Mouse (Mus musculus): ENCODE measurements around the gene Shbg. TPM values are rescaled to one million over a fixed set of nuclear protein-coding genes. Genes with fewer than 3 reads are reported as not detected.

The Shbg gene
- polyA plus RNA-seq, 1 experiment from 2014 or later, result not detected

GRCm38 (mm10) chr11:69606491-69606795, 11.3 kb downstream of the Shbg start:
- WGBS, result 70% methylated on average over 2 of the region's 2 CpGs
- peak overlapping the region; percentile 98; the same call in 1 of the 2 replicates for H3K4me2 ChIP-seq (ENCODE audit: low read depth, low read length)
- H3K27me3 ChIP-seq (ENCODE audit: control insufficient read depth, insufficient read depth, low read length), result no peaks in the 10 kb centered on the region
- H3K9me3 ChIP-seq (ENCODE audit: control insufficient read depth, low read length), result no peaks in the 10 kb centered on the region
- no peak overlapping the region for H3K27ac ChIP-seq (ENCODE audit: low read depth, low read length)
- no peaks in the 10 kb centered on the region for H3K36me3 ChIP-seq (ENCODE audit: control insufficient read depth, insufficient read depth, low read length)
- H3K4me1 ChIP-seq (ENCODE audit: control insufficient read depth, insufficient read depth, low read length), result peaks cover 8% of the 10 kb centered on the region
- ATAC-seq (ENCODE audit: low read depth), result no peak
- H3K9ac ChIP-seq (replicated peaks; ENCODE audit: low read depth, low read length), result no peak overlapping the region
- peak overlapping the region; percentile 54 for H3K4me3 ChIP-seq (ENCODE audit: low read depth, low read length)

- WGBS, result 2% methylated on average over 32 of the region's 32 CpGs
- Histone ChIP-seq H3K4me1 (ENCODE audit: control insufficient read depth, insufficient read depth, low read length) (peaks cover 8% of the 10 kb centered on the region), H3K36me3 (ENCODE audit: control insufficient read depth, insufficient read depth, low read length) (no peaks in the 10 kb centered on the region; the same call in 1 of the 2 replicates), H3K4me3 (ENCODE audit: low read depth, low read length) (peak within 1 kb of the TSS; percentile 54), H3K27me3 (ENCODE audit: control insufficient read depth, insufficient read depth, low read length) (no peaks in the 10 kb centered on the region), H3K4me2 (ENCODE audit: low read depth, low read length) (peak within 1 kb of the TSS; percentile 98), H3K27ac (ENCODE audit: low read depth, low read length) (peak within 1 kb of the TSS; percentile 58; the same call in 1 of the 2 replicates), H3K9me3 (ENCODE audit: control insufficient read depth, low read length) (no peaks in the 10 kb centered on the region), H3K9ac (replicated peaks; ENCODE audit: low read depth, low read length) (peak within 1 kb of the TSS; percentile 55)
- ATAC-seq (ENCODE audit: low read depth), result peak; percentile 91
These were observed 11.8 kb downstream of the Shbg start, which contains the start of gene Atp1b2 for GRCm38 (mm10) chr11:69605726-69606490. Atp1b2 (minus strand) TSS chr11:69605942.

GRCm38 (mm10) chr11:69604795-69605664, 12.7 kb downstream of the Shbg start:
- H3K4me1 ChIP-seq (ENCODE audit: control insufficient read depth, insufficient read depth, low read length), result peaks cover 13% of the 10 kb centered on the region
- H3K9me3 ChIP-seq (ENCODE audit: control insufficient read depth, low read length), result no peaks in the 10 kb centered on the region
- WGBS, result under 1% methylated on average over 71 of the region's 73 CpGs
- no peaks in the 10 kb centered on the region for H3K27me3 ChIP-seq (ENCODE audit: control insufficient read depth, insufficient read depth, low read length)
- peaks cover 3% of the 10 kb centered on the region; the same call in 1 of the 2 replicates for H3K36me3 ChIP-seq (ENCODE audit: control insufficient read depth, insufficient read depth, low read length)
- peak; percentile 52 for ATAC-seq (ENCODE audit: low read depth)
- peak overlapping the region; percentile 55 for H3K9ac ChIP-seq (replicated peaks; ENCODE audit: low read depth, low read length)
- peak overlapping the region; percentile 54 for H3K4me3 ChIP-seq (ENCODE audit: low read depth, low read length)
- H3K4me2 ChIP-seq (ENCODE audit: low read depth, low read length), result peak overlapping the region; percentile 98
- H3K27ac ChIP-seq (ENCODE audit: low read depth, low read length), result peak overlapping the region; percentile 58; the same call in 1 of the 2 replicates

GRCm38 (mm10) chr11:69604347-69604746, 13.4 kb downstream of the Shbg start:
- peaks cover 3% of the 10 kb centered on the region; the same call in 1 of the 2 replicates for H3K36me3 ChIP-seq (ENCODE audit: control insufficient read depth, insufficient read depth, low read length)
- peak overlapping the region; percentile 54 for H3K4me3 ChIP-seq (ENCODE audit: low read depth, low read length)
- ATAC-seq (ENCODE audit: low read depth), result peak; percentile 18; the same call in 1 of the 2 replicates
- H3K27me3 ChIP-seq (ENCODE audit: control insufficient read depth, insufficient read depth, low read length), result no peaks in the 10 kb centered on the region
- peak overlapping the region; percentile 98 for H3K4me2 ChIP-seq (ENCODE audit: low read depth, low read length)
- 31% methylated on average over 3 of the region's 3 CpGs for WGBS
- H3K9me3 ChIP-seq (ENCODE audit: control insufficient read depth, low read length), result no peaks in the 10 kb centered on the region
- H3K4me1 ChIP-seq (ENCODE audit: control insufficient read depth, insufficient read depth, low read length), result peaks cover 13% of the 10 kb centered on the region
- H3K27ac ChIP-seq (ENCODE audit: low read depth, low read length), result no peak overlapping the region
- H3K9ac ChIP-seq (replicated peaks; ENCODE audit: low read depth, low read length), result peak overlapping the region; percentile 55

- peaks cover 13% of the 10 kb centered on the region for H3K4me1 ChIP-seq (ENCODE audit: control insufficient read depth, insufficient read depth, low read length)
- H3K4me2 ChIP-seq (ENCODE audit: low read depth, low read length), result peak overlapping the region; percentile 98; the same call in 1 of the 2 replicates
- H3K27me3 ChIP-seq (ENCODE audit: control insufficient read depth, insufficient read depth, low read length), result no peaks in the 10 kb centered on the region
- WGBS, result 80% methylated on average over 8 of the region's 8 CpGs
- no peak for ATAC-seq (ENCODE audit: low read depth)
- H3K9ac ChIP-seq (replicated peaks; ENCODE audit: low read depth, low read length), result no peak overlapping the region
- H3K36me3 ChIP-seq (ENCODE audit: control insufficient read depth, insufficient read depth, low read length), result peaks cover 3% of the 10 kb centered on the region; the same call in 1 of the 2 replicates
- no peak overlapping the region; the same call in 1 of the 2 replicates for H3K4me3 ChIP-seq (ENCODE audit: low read depth, low read length)
- no peaks in the 10 kb centered on the region for H3K9me3 ChIP-seq (ENCODE audit: control insufficient read depth, low read length)
- H3K27ac ChIP-seq (ENCODE audit: low read depth, low read length), result no peak overlapping the region
These were observed 14.2 kb downstream of the Shbg start for GRCm38 (mm10) chr11:69603516-69603915.

GRCm38 (mm10) chr11:69601768-69602167, 15.9 kb downstream of the Shbg start:
- 81% methylated on average over 3 of the region's 3 CpGs for WGBS

GRCm38 (mm10) chr11:69600098-69600497, 17.6 kb downstream of the Shbg start:
- H3K27me3 ChIP-seq (ENCODE audit: control insufficient read depth, insufficient read depth, low read length), result no peaks in the 10 kb centered on the region
- WGBS, result 14% methylated on average over 6 of the region's 6 CpGs
- no peak overlapping the region for H3K9ac ChIP-seq (replicated peaks; ENCODE audit: low read depth, low read length)
- peaks cover 13% of the 10 kb centered on the region for H3K4me1 ChIP-seq (ENCODE audit: control insufficient read depth, insufficient read depth, low read length)
- ATAC-seq (ENCODE audit: low read depth), result peak; percentile 65; the same call in 1 of the 2 replicates
- H3K27ac ChIP-seq (ENCODE audit: low read depth, low read length), result peak overlapping the region; percentile 46
- peak overlapping the region; percentile 8; the same call in 1 of the 2 replicates for H3K4me2 ChIP-seq (ENCODE audit: low read depth, low read length)
- peaks cover 3% of the 10 kb centered on the region; the same call in 1 of the 2 replicates for H3K36me3 ChIP-seq (ENCODE audit: control insufficient read depth, insufficient read depth, low read length)
- no peak overlapping the region for H3K4me3 ChIP-seq (ENCODE audit: low read depth, low read length)
- H3K9me3 ChIP-seq (ENCODE audit: control insufficient read depth, low read length), result no peaks in the 10 kb centered on the region

More at GRCm38 (mm10) chr11:69601768-69602167, 15.9 kb downstream of the Shbg start:
- peaks cover 3% of the 10 kb centered on the region; the same call in 1 of the 2 replicates for H3K36me3 ChIP-seq (ENCODE audit: control insufficient read depth, insufficient read depth, low read length)
- peaks cover 13% of the 10 kb centered on the region for H3K4me1 ChIP-seq (ENCODE audit: control insufficient read depth, insufficient read depth, low read length)
- H3K27me3 ChIP-seq (ENCODE audit: control insufficient read depth, insufficient read depth, low read length), result no peaks in the 10 kb centered on the region
- no peak overlapping the region for H3K9ac ChIP-seq (replicated peaks; ENCODE audit: low read depth, low read length)
- no peak for ATAC-seq (ENCODE audit: low read depth)
- H3K27ac ChIP-seq (ENCODE audit: low read depth, low read length), result no peak overlapping the region
- H3K9me3 ChIP-seq (ENCODE audit: control insufficient read depth, low read length), result no peaks in the 10 kb centered on the region
- H3K4me3 ChIP-seq (ENCODE audit: low read depth, low read length), result no peak overlapping the region
- no peak overlapping the region for H3K4me2 ChIP-seq (ENCODE audit: low read depth, low read length)

GRCm38 (mm10) chr11:69599436-69599835, 18.3 kb downstream of the Shbg start:
- peaks cover 3% of the 10 kb centered on the region; the same call in 1 of the 2 replicates for H3K36me3 ChIP-seq (ENCODE audit: control insufficient read depth, insufficient read depth, low read length)
- 6% methylated on average over 9 of the region's 9 CpGs for WGBS
- no peak overlapping the region for H3K9ac ChIP-seq (replicated peaks; ENCODE audit: low read depth, low read length)
- ATAC-seq (ENCODE audit: low read depth), result no peak
- H3K27ac ChIP-seq (ENCODE audit: low read depth, low read length), result peak overlapping the region; percentile 25
- H3K4me2 ChIP-seq (ENCODE audit: low read depth, low read length), result no peak overlapping the region
- H3K4me3 ChIP-seq (ENCODE audit: low read depth, low read length), result no peak overlapping the region
- H3K9me3 ChIP-seq (ENCODE audit: control insufficient read depth, low read length), result no peaks in the 10 kb centered on the region
- no peaks in the 10 kb centered on the region for H3K27me3 ChIP-seq (ENCODE audit: control insufficient read depth, insufficient read depth, low read length)
- peaks cover 7% of the 10 kb centered on the region for H3K4me1 ChIP-seq (ENCODE audit: control insufficient read depth, insufficient read depth, low read length)
